Mouse (Mus musculus) cerebellum, postnatal 14 days (tissue): ENCODE data around the gene Ank2.
"Not testable (repeated sequence)": the region's sequence is repeated elsewhere in the genome, so short reads cannot be mapped to it uniquely, and the experiment has no call there.

Experiments used
- DNase-seq, 2 experiments: peaks; one replicate each; pipeline ENCODE4 v3.0.0; 2021; ENCODE audit warnings: mixed read lengths in 2 of 2

Ank2 gene

GRCm38 (mm10) chr3:127480369-127480768, 18.8 kb downstream of the Ank2 start:
- DNase-seq: not testable (repeated sequence)

GRCm38 (mm10) chr3:127474115-127474514, 25.0 kb downstream of the Ank2 start:
- no peak for DNase-seq

GRCm38 (mm10) chr3:127469164-127469752, 29.9 kb downstream of the Ank2 start:
- no peak for DNase-seq

GRCm38 (mm10) chr3:127468569-127468968, 30.6 kb downstream of the Ank2 start:
- DNase-seq: no peak

- no peak for DNase-seq
Observed at GRCm38 (mm10) chr3:127463816-127464480, 35.2 kb downstream of the Ank2 start.

- no peak for DNase-seq
Observed at GRCm38 (mm10) chr3:127463165-127463564, 36.0 kb downstream of the Ank2 start.

GRCm38 (mm10) chr3:127462413-127462812, 36.7 kb downstream of the Ank2 start:
- no peak for DNase-seq

- no peak for DNase-seq
Observed at GRCm38 (mm10) chr3:127460891-127461437, 38.2 kb downstream of the Ank2 start.

GRCm38 (mm10) chr3:127459858-127460257, 39.3 kb downstream of the Ank2 start:
- DNase-seq: no peak

GRCm38 (mm10) chr3:127458925-127459324, 40.2 kb downstream of the Ank2 start:
- DNase-seq: no peak

- DNase-seq: no peak
Observed at GRCm38 (mm10) chr3:127458420-127458798, 40.7 kb downstream of the Ank2 start.

- DNase-seq: no peak
Observed at GRCm38 (mm10) chr3:127457761-127458419, 41.3 kb downstream of the Ank2 start.

- DNase-seq: peak in 1 of 2 experiments; percentile 28
Observed at GRCm38 (mm10) chr3:127453738-127454137, 45.4 kb downstream of the Ank2 start.

- no peak for DNase-seq
Observed at GRCm38 (mm10) chr3:127453254-127453653, 45.9 kb downstream of the Ank2 start.

- DNase-seq: no peak
Observed at GRCm38 (mm10) chr3:127452233-127452632, 46.9 kb downstream of the Ank2 start.

- DNase-seq: no peak
Observed at GRCm38 (mm10) chr3:127451741-127452140, 47.4 kb downstream of the Ank2 start.

- DNase-seq: peak; percentile 60 to 61
Observed at GRCm38 (mm10) chr3:127451070-127451469, 48.1 kb downstream of the Ank2 start.

GRCm38 (mm10) chr3:127446173-127446572, 53.0 kb downstream of the Ank2 start:
- DNase-seq: peak; percentile 78 to 87

GRCm38 (mm10) chr3:127433291-127433690, 65.9 kb downstream of the Ank2 start:
- no peak for DNase-seq

GRCm38 (mm10) chr3:127429866-127430265, 69.3 kb downstream of the Ank2 start:
- DNase-seq: peak; percentile 66 to 70

GRCm38 (mm10) chr3:127428527-127428926, 70.6 kb downstream of the Ank2 start:
- no peak for DNase-seq

- DNase-seq: no peak
Observed at GRCm38 (mm10) chr3:127416950-127417349, 82.2 kb downstream of the Ank2 start.

- no peak for DNase-seq
Observed at GRCm38 (mm10) chr3:127414438-127414837, 84.7 kb downstream of the Ank2 start.
